Mouse (Mus musculus) erythroblast, embryonic 14.5 days (primary cell): ENCODE data around the gene Rnf121. TPM values are rescaled to one million over a fixed set of nuclear protein-coding genes. Genes with fewer than 3 reads are reported as not detected.
"Not testable (repeated sequence)": the region's sequence is repeated elsewhere in the genome, so short reads cannot be mapped to it uniquely, and the experiment has no call there.

ENCODE experiments used
- H3K27me3 ChIP-seq: 2 replicates; pipeline ENCODE4 v1.6.1; 2012; ENCODE audit warnings: inconsistent platforms; ENCODE audit not compliant: control insufficient read depth
- H3K36me3 ChIP-seq: 2 replicates; pipeline ENCODE4 v1.6.1; 2012; ENCODE audit warnings: mild to moderate bottlenecking, inconsistent platforms; ENCODE audit not compliant: control insufficient read depth
- H3K4me1 ChIP-seq: 2 replicates; pipeline ENCODE4 v1.6.1; 2012; ENCODE audit warnings: inconsistent platforms; ENCODE audit not compliant: control insufficient read depth
- H3K4me3 ChIP-seq: replicated peaks from 2 replicates; pipeline ENCODE3; 2012; ENCODE audit warnings: moderate library complexity, mild to moderate bottlenecking, inconsistent platforms
- H3K9me3 ChIP-seq: 2 replicates; pipeline ENCODE4 v1.6.1; 2012; ENCODE audit warnings: low read length, inconsistent platforms, mixed read lengths; ENCODE audit not compliant: control insufficient read depth
- GATA1 ChIP-seq: IDR thresholded peaks from 2 replicates; pipeline ENCODE4 v1.6.1; 2012; ENCODE audit warnings: low read length, inconsistent platforms, mixed read lengths
- TAL1 ChIP-seq: IDR thresholded peaks from 3 replicates; pipeline ENCODE4 v1.6.1; 2012; ENCODE audit warnings: low read length, inconsistent platforms, mixed read lengths
- polyA plus RNA-seq: library from polyadenylated mRNA; stranded (reverse); fragments of >175 nt; gene quantifications from 2 replicates; pipeline ENCODE4 v1.2.3, GENCODE M21; 2012

Gene Rnf121
- polyA plus RNA-seq, 1 experiment: 0.12 TPM

GRCm38 (mm10) chr7:102034904-102035303 lies 30.4 kb downstream of the Rnf121 start:
- no peaks in the 10 kb centered on the region for H3K4me1 ChIP-seq
- no peak overlapping the region for H3K4me3 ChIP-seq
- no peaks in the 10 kb centered on the region for H3K27me3 ChIP-seq
- peaks cover 95% of the 10 kb centered on the region for H3K36me3 ChIP-seq
- TF ChIP-seq GATA1 (no peak), TAL1 (no peak)
- H3K9me3 ChIP-seq: no peaks in the 10 kb centered on the region

GRCm38 (mm10) chr7:102025187-102026119 lies 39.8 kb downstream of the Rnf121 start:
- H3K36me3 ChIP-seq: peaks cover 81% of the 10 kb centered on the region
- TF ChIP-seq GATA1 (no peak), TAL1 (no peak)
- H3K4me3 ChIP-seq: no peak overlapping the region
- no peaks in the 10 kb centered on the region for H3K27me3 ChIP-seq
- no peaks in the 10 kb centered on the region for H3K9me3 ChIP-seq
- peaks cover 6% of the 10 kb centered on the region for H3K4me1 ChIP-seq

DNA sequence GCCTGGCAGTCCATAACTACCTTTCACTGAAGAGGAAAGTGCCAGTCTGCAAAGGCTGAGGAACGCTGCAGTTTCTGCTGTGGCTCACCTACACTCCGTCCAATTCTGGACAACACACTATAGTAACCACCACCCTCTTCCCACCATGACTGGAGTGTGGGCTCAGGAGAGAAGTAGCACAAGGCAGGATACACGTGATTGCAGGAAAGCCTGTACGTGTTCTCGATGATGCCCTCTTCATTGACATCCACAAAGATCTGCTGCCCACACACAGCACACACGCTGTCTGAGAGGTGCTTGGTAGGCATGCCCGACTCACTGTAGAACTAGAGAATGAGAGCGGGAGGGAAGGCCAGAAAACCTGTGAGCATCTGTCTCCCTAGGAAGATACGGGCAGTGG lies 41.4 kb downstream of the Rnf121 start:
- no peaks in the 10 kb centered on the region for H3K9me3 ChIP-seq
- H3K4me1 ChIP-seq: peaks cover 6% of the 10 kb centered on the region
- H3K27me3 ChIP-seq: no peaks in the 10 kb centered on the region
- TF ChIP-seq TAL1: no peak
- no peak for TF ChIP-seq GATA1
- H3K4me3 ChIP-seq: no peak overlapping the region
- peaks cover 85% of the 10 kb centered on the region for H3K36me3 ChIP-seq

DNA sequence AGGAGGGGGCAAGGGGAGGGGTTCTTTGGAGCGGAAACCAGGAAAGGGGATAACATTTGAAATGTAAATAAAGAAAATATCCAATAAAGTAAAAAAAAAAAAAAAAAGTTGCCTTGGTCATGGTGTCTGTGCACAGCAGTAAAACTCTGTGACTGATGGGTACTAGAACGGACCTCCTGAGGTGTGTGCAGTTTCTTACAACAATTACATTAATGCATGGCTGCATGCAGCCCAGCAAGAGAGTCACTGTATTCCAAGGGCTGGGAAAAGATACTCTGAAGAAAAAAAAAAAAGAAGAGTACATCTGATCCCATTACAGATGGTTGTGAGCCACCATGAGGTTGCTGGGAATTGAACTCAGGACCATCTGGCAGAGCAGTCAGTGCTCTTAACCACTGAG lies 44.3 kb downstream of the Rnf121 start:
- H3K4me1 ChIP-seq: peaks cover 12% of the 10 kb centered on the region
- H3K36me3 ChIP-seq: peaks cover 94% of the 10 kb centered on the region
- not testable (repeated sequence) for H3K27me3 ChIP-seq, H3K9me3 ChIP-seq, H3K4me3 ChIP-seq

- Histone ChIP-seq H3K36me3 (peaks cover 96% of the 10 kb centered on the region), H3K4me1 (peaks cover 6% of the 10 kb centered on the region; the same call in 1 of the 2 replicates), H3K9me3 (no peaks in the 10 kb centered on the region), H3K4me3 (no peak overlapping the region), H3K27me3 (no peaks in the 10 kb centered on the region)
- no peak for TF ChIP-seq GATA1
- no peak for TF ChIP-seq TAL1
Observed at GRCm38 (mm10) chr7:102019362-102019761, 45.9 kb downstream of the Rnf121 start.

GRCm38 (mm10) chr7:102018590-102018989 lies 46.7 kb downstream of the Rnf121 start, which contains the start of gene Il18bp:
TSS of gene Il18bp (minus strand) at chr7:102018690.
- Histone ChIP-seq H3K9me3 (no peaks in the 10 kb centered on the region), H3K36me3 (peaks cover 98% of the 10 kb centered on the region), H3K4me3 (no peak within 1 kb of the TSS), H3K4me1 (peaks cover 6% of the 10 kb centered on the region; the same call in 1 of the 2 replicates), H3K27me3 (no peaks in the 10 kb centered on the region)
- TF ChIP-seq GATA1 (no peak), TAL1 (no peak)

DNA sequence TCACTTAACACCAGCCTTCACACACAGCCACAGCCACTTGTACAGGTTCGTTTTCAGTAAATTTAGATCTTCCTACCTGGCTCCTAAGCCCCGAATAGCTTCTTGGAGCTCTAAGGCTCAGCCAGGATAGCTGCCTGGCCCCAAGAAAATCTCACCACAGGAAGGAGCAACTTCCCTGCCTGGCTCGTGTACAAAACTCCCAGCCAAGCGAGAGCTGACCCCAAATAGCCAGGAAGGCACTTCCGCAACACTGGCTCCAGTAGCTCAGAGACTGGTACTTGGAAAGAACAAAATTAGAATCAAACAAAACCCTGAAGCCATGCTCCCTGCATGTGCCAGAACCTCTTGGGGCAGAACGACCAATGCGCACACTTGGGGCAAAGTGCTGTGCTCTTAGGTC lies 47.2 kb downstream of the Rnf121 start:
- H3K9me3 ChIP-seq: no peaks in the 10 kb centered on the region
- peaks cover 6% of the 10 kb centered on the region; the same call in 1 of the 2 replicates for H3K4me1 ChIP-seq
- H3K4me3 ChIP-seq: no peak overlapping the region
- peaks cover 98% of the 10 kb centered on the region for H3K36me3 ChIP-seq
- H3K27me3 ChIP-seq: no peaks in the 10 kb centered on the region
- no peak for TF ChIP-seq TAL1
- no peak for TF ChIP-seq GATA1

GRCm38 (mm10) chr7:102017452-102017851 lies 47.8 kb downstream of the Rnf121 start:
- no peaks in the 10 kb centered on the region for H3K27me3 ChIP-seq
- peaks cover 6% of the 10 kb centered on the region; the same call in 1 of the 2 replicates for H3K4me1 ChIP-seq
- TF ChIP-seq GATA1: no peak
- no peak for TF ChIP-seq TAL1
- no peaks in the 10 kb centered on the region for H3K9me3 ChIP-seq
- H3K36me3 ChIP-seq: peaks cover 98% of the 10 kb centered on the region
- no peak overlapping the region for H3K4me3 ChIP-seq

DNA sequence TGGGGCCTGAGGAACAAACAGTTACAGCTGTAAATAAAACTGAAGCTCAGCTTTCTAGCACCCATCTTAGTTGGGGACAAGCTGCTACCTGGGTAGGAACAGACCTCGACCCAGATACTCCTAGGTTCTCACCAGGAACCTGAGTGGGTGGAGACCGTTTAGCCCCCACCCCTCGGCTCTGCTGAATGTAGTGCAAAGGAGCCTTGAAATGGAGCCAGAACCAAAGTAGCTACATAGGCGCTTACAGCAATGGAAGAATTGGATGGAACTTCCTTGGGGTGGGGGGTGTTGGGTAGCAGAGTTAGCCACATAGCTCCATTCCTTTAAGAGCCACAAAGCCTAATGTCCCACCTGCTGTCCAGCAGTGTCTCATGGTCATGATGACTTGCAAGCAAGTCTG lies 48.3 kb downstream of the Rnf121 start:
- no peaks in the 10 kb centered on the region for H3K27me3 ChIP-seq
- no peak overlapping the region for H3K4me3 ChIP-seq
- H3K4me1 ChIP-seq: peaks cover 6% of the 10 kb centered on the region; the same call in 1 of the 2 replicates
- TF ChIP-seq GATA1: no peak
- no peak for TF ChIP-seq TAL1
- no peaks in the 10 kb centered on the region for H3K9me3 ChIP-seq
- peaks cover 98% of the 10 kb centered on the region for H3K36me3 ChIP-seq
